Mouse (Mus musculus): Measurements from ENCODE around the gene Prkcz. TPM values are rescaled to one million over a fixed set of nuclear protein-coding genes. Genes with fewer than 3 reads are reported as not detected.

Prkcz gene
- total and polyA plus RNA-seq, 2 experiments from 2014 or later = 92.5 to 103 TPM

- no peak overlapping the region for H3K9ac ChIP-seq
- no peaks in the 10 kb centered on the region for H3K27me3 ChIP-seq (ENCODE audit: insufficient read depth, low read length)
- H3K4me2 ChIP-seq (ENCODE audit: low read depth) = no peak overlapping the region
- H3K27ac ChIP-seq (ENCODE audit: low read depth, low read length) = no peak overlapping the region
- ATAC-seq = no peak
- H3K4me1 ChIP-seq (ENCODE audit: insufficient read depth) = peaks cover 8% of the 10 kb centered on the region
- H3K9me3 ChIP-seq (ENCODE audit: low read length) = no peaks in the 10 kb centered on the region
- peak; percentile 49 for TF ChIP-seq CTCF (IDR thresholded peaks at IDR 0.05; ENCODE audit: low read depth)
- H3K4me3 ChIP-seq (ENCODE audit: low read depth, low read length) = no peak overlapping the region
- 81% methylated on average over 8 of the region's 8 CpGs for WGBS
- no peak for DNase-seq
- H3K36me3 ChIP-seq (ENCODE audit: insufficient read depth) = 0 out of 2 replicates have a peak, but pooled peaks cover 3% of the 10 kb centered on the region
Measured at GRCm38 (mm10) chr4:155279054-155279453, 82.1 kb downstream of the Prkcz start.

- no peak overlapping the region for H3K4me3 ChIP-seq (ENCODE audit: low read depth, low read length)
- ATAC-seq = no peak
Measured at GRCm38 (mm10) chr4:155277963-155278362, 83.2 kb downstream of the Prkcz start.

GRCm38 (mm10) chr4:155274851-155275250 is 86.3 kb downstream of the Prkcz start:
- Histone ChIP-seq H3K4me1 (ENCODE audit: insufficient read depth) (no peaks in the 10 kb centered on the region), H3K9me3 (ENCODE audit: low read length) (no peaks in the 10 kb centered on the region), H3K27ac (ENCODE audit: low read depth, low read length) (no peak overlapping the region), H3K36me3 (ENCODE audit: insufficient read depth) (peaks cover 26% of the 10 kb centered on the region), H3K4me3 (ENCODE audit: low read depth, low read length) (no peak overlapping the region), H3K9ac (no peak overlapping the region), H3K27me3 (ENCODE audit: insufficient read depth, low read length) (no peaks in the 10 kb centered on the region), H3K4me2 (ENCODE audit: low read depth) (no peak overlapping the region)
- no peak for DNase-seq
- WGBS = 49% methylated on average over 3 of the region's 3 CpGs
- ATAC-seq = no peak
- no peak for TF ChIP-seq CTCF (IDR thresholded peaks at IDR 0.05; ENCODE audit: low read depth)

More at GRCm38 (mm10) chr4:155277963-155278362, 83.2 kb downstream of the Prkcz start:
- Histone ChIP-seq H3K36me3 (ENCODE audit: insufficient read depth) (0 out of 2 replicates have a peak, but pooled peaks cover 3% of the 10 kb centered on the region), H3K9ac (no peak overlapping the region), H3K4me2 (ENCODE audit: low read depth) (no peak overlapping the region), H3K9me3 (ENCODE audit: low read length) (no peaks in the 10 kb centered on the region), H3K27ac (ENCODE audit: low read depth, low read length) (no peak overlapping the region), H3K4me1 (ENCODE audit: insufficient read depth) (no peaks in the 10 kb centered on the region), H3K27me3 (ENCODE audit: insufficient read depth, low read length) (no peaks in the 10 kb centered on the region)
- WGBS = 56% methylated on average over 6 of the region's 6 CpGs
- no peak for DNase-seq
- TF ChIP-seq CTCF (IDR thresholded peaks at IDR 0.05; ENCODE audit: low read depth) = no peak

- Histone ChIP-seq H3K4me2 (ENCODE audit: low read depth) (no peak overlapping the region), H3K9ac (no peak overlapping the region), H3K4me1 (ENCODE audit: insufficient read depth) (no peaks in the 10 kb centered on the region), H3K27ac (ENCODE audit: low read depth, low read length) (no peak overlapping the region), H3K27me3 (ENCODE audit: insufficient read depth, low read length) (no peaks in the 10 kb centered on the region), H3K4me3 (ENCODE audit: low read depth, low read length) (no peak overlapping the region), H3K9me3 (ENCODE audit: low read length) (no peaks in the 10 kb centered on the region), H3K36me3 (ENCODE audit: insufficient read depth) (peaks cover 27% of the 10 kb centered on the region)
- WGBS = 64% methylated on average over 5 of the region's 5 CpGs
- no peak for TF ChIP-seq CTCF (IDR thresholded peaks at IDR 0.05; ENCODE audit: low read depth)
- DNase-seq (no peak), ATAC-seq (no peak)
Measured at GRCm38 (mm10) chr4:155274451-155274850, 86.7 kb downstream of the Prkcz start.

GRCm38 (mm10) chr4:155268382-155268781 is 92.8 kb downstream of the Prkcz start:
- Histone ChIP-seq H3K27me3 (ENCODE audit: insufficient read depth, low read length) (no peaks in the 10 kb centered on the region), H3K4me1 (ENCODE audit: insufficient read depth) (no peaks in the 10 kb centered on the region), H3K4me3 (ENCODE audit: low read depth, low read length) (no peak overlapping the region), H3K27ac (ENCODE audit: low read depth, low read length) (no peak overlapping the region), H3K9ac (no peak overlapping the region), H3K9me3 (ENCODE audit: low read length) (no peaks in the 10 kb centered on the region), H3K4me2 (ENCODE audit: low read depth) (no peak overlapping the region), H3K36me3 (ENCODE audit: insufficient read depth) (peaks cover 33% of the 10 kb centered on the region)
- peak; percentile 43 for DNase-seq
- peak; percentile 60; the same call in 1 of the 2 replicates for ATAC-seq
- TF ChIP-seq CTCF (IDR thresholded peaks at IDR 0.05; ENCODE audit: low read depth) = peak; percentile 65
- 44% methylated on average over 5 of the region's 5 CpGs for WGBS

- Histone ChIP-seq H3K9ac (no peak overlapping the region), H3K4me3 (ENCODE audit: low read depth, low read length) (no peak overlapping the region), H3K9me3 (ENCODE audit: low read length) (no peaks in the 10 kb centered on the region), H3K4me1 (ENCODE audit: insufficient read depth) (no peaks in the 10 kb centered on the region), H3K4me2 (ENCODE audit: low read depth) (no peak overlapping the region), H3K36me3 (ENCODE audit: insufficient read depth) (peaks cover 33% of the 10 kb centered on the region), H3K27me3 (ENCODE audit: insufficient read depth, low read length) (no peaks in the 10 kb centered on the region), H3K27ac (ENCODE audit: low read depth, low read length) (no peak overlapping the region)
- no peak for TF ChIP-seq CTCF (IDR thresholded peaks at IDR 0.05; ENCODE audit: low read depth)
- DNase-seq (no peak), ATAC-seq (no peak)
- WGBS = 71% methylated on average over 12 of the region's 12 CpGs
Measured at GRCm38 (mm10) chr4:155267639-155268175, 93.5 kb downstream of the Prkcz start.

GRCm38 (mm10) chr4:155267047-155267543 is 94.1 kb downstream of the Prkcz start:
- TF ChIP-seq CTCF (IDR thresholded peaks at IDR 0.05; ENCODE audit: low read depth) = no peak
- no peak for DNase-seq
- no peaks in the 10 kb centered on the region for H3K27me3 ChIP-seq (ENCODE audit: insufficient read depth, low read length)
- H3K9ac ChIP-seq = no peak overlapping the region
- H3K4me3 ChIP-seq (ENCODE audit: low read depth, low read length) = no peak overlapping the region
- no peak overlapping the region for H3K4me2 ChIP-seq (ENCODE audit: low read depth)
- no peak overlapping the region for H3K27ac ChIP-seq (ENCODE audit: low read depth, low read length)
- no peaks in the 10 kb centered on the region for H3K9me3 ChIP-seq (ENCODE audit: low read length)
- H3K4me1 ChIP-seq (ENCODE audit: insufficient read depth) = no peaks in the 10 kb centered on the region
- no peak for ATAC-seq
- WGBS = 72% methylated on average over 7 of the region's 7 CpGs
- peaks cover 34% of the 10 kb centered on the region for H3K36me3 ChIP-seq (ENCODE audit: insufficient read depth)
